Mouse (Mus musculus): ENCODE measurements at regions not wholly inside any gene's neighbourhood (a gene's known extent, or its start where the extent isn't known, plus 50 kb on each side); places are given as distances from the start of the nearest gene placed in this dataset.

- no peak for DNase-seq
These were observed 442.0 kb downstream of the Defb40 start for GRCm38 (mm10) chr8:18536059-18536458.

- no peak for DNase-seq
These were observed 449.9 kb downstream of the Defb40 start for GRCm38 (mm10) chr8:18528120-18528519.

- DNase-seq: no peak
These were observed 465.6 kb downstream of the Defb40 start for GRCm38 (mm10) chr8:18512409-18512808.

GRCm38 (mm10) chr8:18506158-18507022 is 471.7 kb downstream of the Defb40 start:
- no peak for DNase-seq

- no peak for DNase-seq
These were observed 487.4 kb downstream of the Defb40 start for GRCm38 (mm10) chr8:18490620-18491019.

- DNase-seq: no peak
These were observed 498.0 kb downstream of the Defb40 start for GRCm38 (mm10) chr8:18480081-18480480.

- no peak for DNase-seq
These were observed 499.9 kb downstream of the Defb40 start for GRCm38 (mm10) chr8:18478166-18478565.

- DNase-seq: no peak
These were observed 510.5 kb downstream of the Defb40 start for GRCm38 (mm10) chr8:18467511-18467910.

- DNase-seq: no peak
These were observed 517.4 kb downstream of the Defb40 start for GRCm38 (mm10) chr8:18460609-18461008.

GRCm38 (mm10) chr8:18457470-18457869 is 520.6 kb downstream of the Defb40 start:
- DNase-seq: no peak

- DNase-seq: no peak
These were observed 529.0 kb downstream of the Defb40 start for GRCm38 (mm10) chr8:18449015-18449414.

- DNase-seq: no peak
These were observed 535.8 kb downstream of the Defb40 start for GRCm38 (mm10) chr8:18442212-18442611.

GRCm38 (mm10) chr8:18422846-18423245 is 555.2 kb downstream of the Defb40 start:
- DNase-seq: no peak

- no peak for DNase-seq
These were observed 565.6 kb downstream of the Defb40 start for GRCm38 (mm10) chr8:18412470-18412869.

- no peak for DNase-seq
These were observed 571.6 kb downstream of the Defb40 start for GRCm38 (mm10) chr8:18406446-18406845.

- no peak for DNase-seq
These were observed 589.7 kb downstream of the Defb40 start for GRCm38 (mm10) chr8:18388353-18388752.

- DNase-seq: no peak
These were observed 596.4 kb downstream of the Defb40 start for GRCm38 (mm10) chr8:18381615-18382178.

GRCm38 (mm10) chr8:18348716-18349115 is 629.3 kb downstream of the Defb40 start:
- peak; percentile 56 for DNase-seq

- peak; percentile 75 for DNase-seq
These were observed 631.8 kb downstream of the Defb40 start for GRCm38 (mm10) chr8:18346248-18346647.

GRCm38 (mm10) chr8:18345322-18345721 is 632.7 kb downstream of the Defb40 start:
- DNase-seq: peak; percentile 35

GRCm38 (mm10) chr8:18344838-18345237 is 633.2 kb downstream of the Defb40 start:
- peak; percentile 86 for DNase-seq

- peak; percentile 72 for DNase-seq
These were observed 642.5 kb downstream of the Defb40 start for GRCm38 (mm10) chr8:18335576-18335975.

GRCm38 (mm10) chr8:18328521-18328920 is 649.5 kb downstream of the Defb40 start:
- DNase-seq: no peak

GRCm38 (mm10) chr8:18316488-18316887 is 661.6 kb downstream of the Defb40 start:
- no peak for DNase-seq

All from heart, adult 11 months (tissue).